Mouse (Mus musculus): ENCODE data around the gene Prkcd. TPM values are rescaled to one million over a fixed set of nuclear protein-coding genes. Genes with fewer than 3 reads are reported as not detected.

Gene Prkcd
- total RNA-seq, 2 experiments from 2014 or later, result 51.0 to 55.9 TPM

- DNase-seq (ENCODE audit: low spot score in 2 of 2), result no peak
Observed at GRCm38 (mm10) chr14:30576260-30576659, 49.8 kb downstream of the Prkcd start.

GRCm38 (mm10) chr14:30575791-30576190 is 50.2 kb downstream of the Prkcd start:
- DNase-seq (ENCODE audit: low spot score in 2 of 2), result no peak

- DNase-seq (ENCODE audit: low spot score in 2 of 2), result peak; percentile 75 to 80
Observed at GRCm38 (mm10) chr14:30573983-30574584, 51.9 kb downstream of the Prkcd start.

- DNase-seq (ENCODE audit: low spot score in 2 of 2), result no peak
Observed at GRCm38 (mm10) chr14:30573235-30573634, 52.8 kb downstream of the Prkcd start.

- no peak for DNase-seq (ENCODE audit: low spot score in 2 of 2)
Observed at GRCm38 (mm10) chr14:30572253-30572652, 53.8 kb downstream of the Prkcd start.

- no peak for DNase-seq (ENCODE audit: low spot score in 2 of 2)
Observed at GRCm38 (mm10) chr14:30570303-30570702, 55.7 kb downstream of the Prkcd start.

- DNase-seq (ENCODE audit: low spot score in 2 of 2), result no peak
Observed at GRCm38 (mm10) chr14:30568016-30568415, 58.0 kb downstream of the Prkcd start.

GRCm38 (mm10) chr14:30566317-30566716 is 59.7 kb downstream of the Prkcd start:
- no peak for DNase-seq (ENCODE audit: low spot score in 2 of 2)

- DNase-seq (ENCODE audit: low spot score in 2 of 2), result no peak
Observed at GRCm38 (mm10) chr14:30564451-30564850, 61.6 kb downstream of the Prkcd start.

GRCm38 (mm10) chr14:30562343-30562742 is 63.7 kb downstream of the Prkcd start:
- DNase-seq (ENCODE audit: low spot score in 2 of 2), result no peak

- DNase-seq (ENCODE audit: low spot score in 2 of 2), result no peak
Observed at GRCm38 (mm10) chr14:30561470-30562187, 64.4 kb downstream of the Prkcd start.

- DNase-seq (ENCODE audit: low spot score in 2 of 2), result no peak
Observed at GRCm38 (mm10) chr14:30560803-30561389, 65.1 kb downstream of the Prkcd start.

- DNase-seq (ENCODE audit: low spot score in 2 of 2), result no peak
Observed at GRCm38 (mm10) chr14:30559321-30559850, 66.6 kb downstream of the Prkcd start.

GRCm38 (mm10) chr14:30557730-30558129 is 68.3 kb downstream of the Prkcd start:
- DNase-seq (ENCODE audit: low spot score in 2 of 2), result no peak

GRCm38 (mm10) chr14:30556651-30557050 is 69.4 kb downstream of the Prkcd start:
- DNase-seq (ENCODE audit: low spot score in 2 of 2), result no peak

GRCm38 (mm10) chr14:30553185-30553584 is 72.8 kb downstream of the Prkcd start:
- no peak for DNase-seq (ENCODE audit: low spot score in 2 of 2)

GRCm38 (mm10) chr14:30551981-30552380 is 74.0 kb downstream of the Prkcd start:
- DNase-seq (ENCODE audit: low spot score in 2 of 2), result no peak

GRCm38 (mm10) chr14:30551509-30551908 is 74.5 kb downstream of the Prkcd start:
- no peak for DNase-seq (ENCODE audit: low spot score in 2 of 2)

- DNase-seq (ENCODE audit: low spot score in 2 of 2), result no peak
Observed at GRCm38 (mm10) chr14:30550232-30551070, 75.6 kb downstream of the Prkcd start.

- DNase-seq (ENCODE audit: low spot score in 2 of 2), result no peak
Observed at GRCm38 (mm10) chr14:30549777-30550149, 76.2 kb downstream of the Prkcd start.
